Mouse (Mus musculus): ENCODE measurements around the gene Zdhhc11.
A peak's percentile ranks its signal among the peaks of the same experiment; 100 is the strongest.
"Not testable (repeated sequence)": the region's sequence is repeated elsewhere in the genome, so short reads cannot be mapped to it uniquely, and the experiment has no call there.

The Zdhhc11 gene

GRCm38 (mm10) chr13:74006881-74007280, 43.2 kb downstream of the Zdhhc11 start:
- not testable (repeated sequence) for DNase-seq (ENCODE audit: low spot score)

- DNase-seq (ENCODE audit: low spot score) = not testable (repeated sequence)
These were observed 44.6 kb downstream of the Zdhhc11 start for GRCm38 (mm10) chr13:74008216-74008615.

GRCm38 (mm10) chr13:74008948-74009718, 45.5 kb downstream of the Zdhhc11 start, which contains the start of gene Tppp:
Gene Tppp (plus strand): TSS chr13:74009407.
- DNase-seq (ENCODE audit: low spot score) = peak; percentile 82

- DNase-seq (ENCODE audit: low spot score) = peak; percentile 41
These were observed 46.4 kb downstream of the Zdhhc11 start for GRCm38 (mm10) chr13:74009791-74010614.

GRCm38 (mm10) chr13:74010678-74011077, 47.0 kb downstream of the Zdhhc11 start:
- DNase-seq (ENCODE audit: low spot score) = no peak

- DNase-seq (ENCODE audit: low spot score) = no peak
These were observed 52.3 kb downstream of the Zdhhc11 start for GRCm38 (mm10) chr13:74015908-74016307.

GRCm38 (mm10) chr13:74017426-74017825, 53.8 kb downstream of the Zdhhc11 start:
- no peak for DNase-seq (ENCODE audit: low spot score)

GRCm38 (mm10) chr13:74019006-74019405, 55.4 kb downstream of the Zdhhc11 start:
- DNase-seq (ENCODE audit: low spot score) = not testable (repeated sequence)

GRCm38 (mm10) chr13:74025151-74026081, 61.8 kb downstream of the Zdhhc11 start:
- DNase-seq (ENCODE audit: low spot score) = peak; percentile 31

GRCm38 (mm10) chr13:74026215-74026614, 62.6 kb downstream of the Zdhhc11 start:
- DNase-seq (ENCODE audit: low spot score) = peak; percentile 46

- no peak for DNase-seq (ENCODE audit: low spot score)
These were observed 64.5 kb downstream of the Zdhhc11 start for GRCm38 (mm10) chr13:74028116-74028515.

GRCm38 (mm10) chr13:74029013-74029412, 65.4 kb downstream of the Zdhhc11 start:
- DNase-seq (ENCODE audit: low spot score) = no peak

- no peak for DNase-seq (ENCODE audit: low spot score)
These were observed 67.0 kb downstream of the Zdhhc11 start for GRCm38 (mm10) chr13:74030691-74031090.

- no peak for DNase-seq (ENCODE audit: low spot score)
These were observed 67.5 kb downstream of the Zdhhc11 start for GRCm38 (mm10) chr13:74031133-74031532.

GRCm38 (mm10) chr13:74034756-74035155, 71.1 kb downstream of the Zdhhc11 start:
- no peak for DNase-seq (ENCODE audit: low spot score)

- DNase-seq (ENCODE audit: low spot score) = no peak
These were observed 72.1 kb downstream of the Zdhhc11 start for GRCm38 (mm10) chr13:74035776-74036175.

- DNase-seq (ENCODE audit: low spot score) = no peak
These were observed 76.3 kb downstream of the Zdhhc11 start for GRCm38 (mm10) chr13:74039926-74040325.
